Mouse (Mus musculus): Measurements from ENCODE around the gene Col26a1.

DNA sequence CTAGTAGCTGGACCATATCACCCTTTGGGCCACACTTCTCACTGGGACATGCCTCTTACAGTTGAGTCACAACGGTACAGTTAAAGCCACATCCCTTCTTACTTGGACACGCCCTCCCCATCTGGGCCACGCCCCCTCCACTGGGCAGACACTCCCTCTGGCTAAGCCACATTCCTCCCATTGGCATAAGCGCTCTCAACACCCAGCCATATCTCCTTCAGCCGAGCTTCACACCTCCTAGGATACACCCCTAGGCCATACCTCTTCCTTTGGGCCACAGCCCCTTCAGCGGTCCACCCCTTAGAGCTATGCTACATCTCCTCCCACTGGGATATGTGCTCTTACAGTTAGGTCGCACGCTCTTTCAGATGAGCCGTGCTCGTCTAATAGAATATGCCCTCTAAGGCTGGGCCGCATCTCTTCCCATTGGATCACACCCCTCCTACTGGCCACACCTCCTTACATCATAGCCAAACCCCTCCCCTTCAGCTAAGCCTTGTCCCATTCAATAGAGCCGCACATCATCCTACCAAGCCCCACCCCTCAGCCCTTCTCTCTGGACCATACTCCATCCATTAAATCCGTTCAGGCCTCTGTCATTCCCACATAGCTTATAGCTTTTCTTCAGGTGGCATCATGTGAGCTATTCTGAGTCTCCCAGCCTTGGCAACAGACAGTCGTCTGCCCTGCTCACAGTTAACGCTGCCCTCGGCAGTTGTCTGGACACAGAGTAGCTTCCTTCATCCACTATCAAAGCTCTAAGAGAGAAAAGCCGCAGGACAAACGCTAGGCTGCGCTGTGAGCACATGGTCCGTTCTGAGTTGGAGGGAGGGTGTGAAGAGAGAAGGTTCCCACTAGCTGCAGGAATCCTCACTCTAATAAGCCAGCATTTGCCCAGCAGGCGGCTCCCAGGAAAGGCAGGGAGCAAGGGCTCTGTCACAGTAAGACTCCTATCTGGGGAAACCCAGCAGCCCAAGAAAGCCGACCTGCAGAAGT is 109.7 kb downstream of the Col26a1 start:
- no peak for TF ChIP-seq CTCF (IDR thresholded peaks at IDR 0.05; ENCODE audit: insufficient read depth, low read length)
- no peak for TF ChIP-seq POLR2A (IDR thresholded peaks at IDR 0.05; ENCODE audit: borderline replicate concordance, extremely low read depth, low read depth, low read length)
